Mouse (Mus musculus) stomach, embryonic 16.5 days (tissue): ENCODE measurements at regions not wholly inside any gene's neighbourhood (a gene's known extent, or its start where the extent isn't known, plus 50 kb on each side); places are given as distances from the start of the nearest gene placed in this dataset.

Source experiments
- ATAC-seq: fragments of 200-750 bp; cut with Nextera tagmentation; 2 replicates; pipeline ENCODE4 v1.8.0; 2017; ENCODE audit warnings: moderate number of reproducible peaks, moderate TSS enrichment; ENCODE audit not compliant: insufficient read depth, low FRiP score
- H3K27ac ChIP-seq: fragments of 300-500 bp; sonication (generic); 2 replicates; pipeline ENCODE4 v1.5.1; 2014; ENCODE audit warnings: low read length
- H3K27me3 ChIP-seq: fragments of 300-500 bp; sonication (generic); 2 replicates; pipeline ENCODE4 v1.6.1; 2014; ENCODE audit warnings: low read length, control low read depth, mixed read lengths; ENCODE audit not compliant: control insufficient read depth, insufficient read depth
- H3K36me3 ChIP-seq: fragments of 300-500 bp; sonication (generic); 2 replicates; pipeline ENCODE4 v1.6.1; 2014; ENCODE audit warnings: low read length; ENCODE audit not compliant: control insufficient read depth, insufficient read depth
- H3K4me1 ChIP-seq: fragments of 300-500 bp; sonication (generic); 2 replicates; pipeline ENCODE4 v1.6.1; 2014; ENCODE audit warnings: low read length, control low read depth, mixed read lengths; ENCODE audit not compliant: control insufficient read depth, insufficient read depth
- H3K4me2 ChIP-seq: fragments of 300-500 bp; sonication (generic); 2 replicates; pipeline ENCODE4 v1.6.1; 2014; ENCODE audit warnings: low read depth, low read length, mixed read lengths
- H3K4me3 ChIP-seq: fragments of 300-500 bp; sonication (generic); replicated peaks from 2 replicates; pipeline ENCODE4 v1.5.1; 2014; ENCODE audit warnings: mild to moderate bottlenecking, low read length
- H3K9ac ChIP-seq: fragments of 300-500 bp; sonication (generic); 2 replicates; pipeline ENCODE4 v1.6.1; 2014; ENCODE audit warnings: low read length
- H3K9me3 ChIP-seq: fragments of 300-500 bp; sonication (generic); replicated peaks from 2 replicates; pipeline ENCODE4 v1.6.1; 2016; ENCODE audit warnings: low read length, control low read depth; ENCODE audit not compliant: control insufficient read depth
- WGBS: fragments of 180-500 bp; shearing (Covaris S2); extraction: QIAGEN DNeasy Blood & Tissue Kit; methylation state at CpG from one replicate; pipeline ENCODE4 v1.1.7; 2014; 5-methylcytosine and 5-hydroxymethylcytosine counted together

DNA sequence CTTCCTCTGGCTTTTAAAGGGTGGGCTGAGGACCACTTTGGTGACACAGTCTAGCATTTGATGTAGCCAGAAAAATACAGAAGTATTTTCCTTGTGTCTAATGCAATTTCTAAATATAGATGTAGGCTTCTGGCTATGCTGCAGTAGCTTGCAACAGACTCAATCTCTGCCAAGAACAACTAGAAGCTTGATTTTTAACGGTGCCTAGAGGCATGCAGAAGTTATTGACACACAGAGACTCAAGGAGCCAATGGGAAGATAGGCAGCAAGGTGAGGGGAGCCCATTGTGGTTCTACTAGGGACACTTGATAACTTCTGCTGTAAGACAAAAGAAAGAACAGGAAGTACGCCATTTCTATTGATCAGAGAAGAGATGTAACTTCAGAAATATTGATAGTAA lies 94.1 kb upstream of the Osr1 start:
- H3K36me3 ChIP-seq: no peaks in the 10 kb centered on the region
- WGBS: 72% methylated on average over 2 of the region's 2 CpGs

DNA sequence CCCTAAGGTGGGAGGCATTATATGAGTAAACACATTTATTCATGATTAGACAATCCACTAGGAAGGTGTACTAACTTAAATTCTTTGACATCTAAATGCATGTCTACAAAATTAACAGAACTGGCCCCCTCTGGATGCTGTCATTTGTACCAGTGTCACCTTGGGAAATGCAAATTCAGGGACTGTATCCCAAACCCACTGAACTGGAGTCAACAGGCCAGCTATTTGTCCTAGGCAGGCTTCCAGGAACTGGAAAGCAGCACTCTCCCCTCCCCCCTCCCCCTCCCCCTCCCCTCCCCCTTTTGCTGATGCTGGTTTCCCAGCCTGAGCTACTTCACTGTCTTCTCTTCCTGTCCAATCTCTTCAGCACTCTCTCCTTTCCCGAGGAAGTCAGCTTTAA lies 91.7 kb upstream of the Osr1 start:
- 60% methylated on average over 1 of the region's 1 CpGs for WGBS
- H3K9me3 ChIP-seq: no peaks in the 10 kb centered on the region

More for the DNA sequence above, 94.1 kb upstream of the Osr1 start:
- no peak overlapping the region for H3K4me3 ChIP-seq
- no peaks in the 10 kb centered on the region for H3K27me3 ChIP-seq
- no peak overlapping the region for H3K9ac ChIP-seq
- no peak for ATAC-seq
- H3K27ac ChIP-seq: no peak overlapping the region
- no peak overlapping the region for H3K4me2 ChIP-seq
- no peaks in the 10 kb centered on the region for H3K9me3 ChIP-seq
- H3K4me1 ChIP-seq: no peaks in the 10 kb centered on the region

GRCm38 (mm10) chr12:9487674-9488413 lies 82.1 kb upstream of the Osr1 start:
- no peak for ATAC-seq
- H3K36me3 ChIP-seq: no peaks in the 10 kb centered on the region

More for the DNA sequence above, 91.7 kb upstream of the Osr1 start:
- no peaks in the 10 kb centered on the region for H3K36me3 ChIP-seq
- no peaks in the 10 kb centered on the region for H3K4me1 ChIP-seq
- no peak overlapping the region for H3K4me2 ChIP-seq
- H3K9ac ChIP-seq: no peak overlapping the region
- no peak for ATAC-seq
- H3K27me3 ChIP-seq: no peaks in the 10 kb centered on the region
- no peak overlapping the region for H3K27ac ChIP-seq
- H3K4me3 ChIP-seq: no peak overlapping the region

DNA sequence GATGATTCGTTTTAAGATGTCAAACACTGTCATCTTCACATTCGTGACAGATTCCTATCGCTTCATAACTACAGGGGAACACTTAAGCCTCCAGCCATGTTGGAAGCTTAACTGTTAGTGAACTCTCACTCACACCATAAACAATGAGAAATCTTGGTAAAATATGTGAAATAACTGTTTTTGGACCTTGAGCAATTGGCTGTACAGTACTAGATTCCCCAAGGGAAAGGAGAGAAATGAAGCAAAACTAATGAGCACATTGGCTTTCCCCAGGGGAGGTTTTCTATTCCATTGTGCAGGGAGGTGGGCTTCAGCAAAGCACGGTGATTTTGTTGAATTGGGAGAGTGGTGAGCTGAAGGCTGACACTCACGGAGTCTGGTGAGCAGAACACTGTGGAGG lies 56.0 kb upstream of the Osr1 start:
- no peak overlapping the region for H3K4me2 ChIP-seq
- H3K9me3 ChIP-seq: no peaks in the 10 kb centered on the region

More at GRCm38 (mm10) chr12:9487674-9488413, 82.1 kb upstream of the Osr1 start:
- Histone ChIP-seq H3K27me3 (no peaks in the 10 kb centered on the region), H3K9ac (no peak overlapping the region), H3K4me3 (no peak overlapping the region), H3K4me2 (no peak overlapping the region), H3K4me1 (no peaks in the 10 kb centered on the region), H3K9me3 (0 out of 2 replicates have a peak, but pooled peaks cover 2% of the 10 kb centered on the region), H3K27ac (no peak overlapping the region)
- WGBS: 61% methylated on average over 8 of the region's 8 CpGs

GRCm38 (mm10) chr12:9518782-9519181 lies 51.1 kb upstream of the Osr1 start:
- WGBS: 68% methylated on average over 7 of the region's 7 CpGs
- Histone ChIP-seq H3K27me3 (no peaks in the 10 kb centered on the region), H3K4me2 (no peak overlapping the region), H3K9me3 (no peaks in the 10 kb centered on the region), H3K9ac (no peak overlapping the region), H3K4me1 (0 out of 2 replicates have a peak, but pooled peaks cover 6% of the 10 kb centered on the region), H3K36me3 (no peaks in the 10 kb centered on the region), H3K27ac (no peak overlapping the region), H3K4me3 (no peak overlapping the region)
- no peak for ATAC-seq

More for the DNA sequence above, 56.0 kb upstream of the Osr1 start:
- H3K9ac ChIP-seq: no peak overlapping the region
- no peaks in the 10 kb centered on the region for H3K36me3 ChIP-seq
- 0 out of 2 replicates have a peak, but pooled peaks cover under 1% of the 10 kb centered on the region for H3K4me1 ChIP-seq
- WGBS: 53% methylated on average over 5 of the region's 5 CpGs
- peak; percentile 33; the same call in 1 of the 2 replicates for ATAC-seq
- H3K27me3 ChIP-seq: no peaks in the 10 kb centered on the region
- H3K27ac ChIP-seq: peak overlapping the region; percentile 82
- no peak overlapping the region for H3K4me3 ChIP-seq

DNA sequence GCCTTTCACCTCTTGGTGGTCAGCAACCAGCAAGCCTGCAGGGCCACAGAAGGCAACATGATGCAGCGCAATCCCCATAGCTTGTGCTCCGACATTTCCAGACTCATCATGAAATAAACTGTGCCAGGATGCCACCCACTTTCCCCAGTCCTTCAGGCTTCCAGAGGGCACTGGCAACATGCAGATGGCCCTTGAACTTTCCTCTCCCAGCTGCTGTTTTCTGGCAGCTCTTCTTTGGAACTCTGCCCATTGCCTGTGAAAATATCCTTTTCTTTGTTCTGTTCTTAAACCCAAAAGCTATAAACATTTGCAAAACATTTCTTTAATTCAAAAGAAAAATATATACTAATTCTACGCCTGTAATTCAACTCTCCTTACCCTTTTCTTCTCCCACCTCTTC lies 50.6 kb upstream of the Osr1 start:
- no peak overlapping the region for H3K27ac ChIP-seq
- no peaks in the 10 kb centered on the region for H3K9me3 ChIP-seq
- no peaks in the 10 kb centered on the region for H3K27me3 ChIP-seq
- no peak overlapping the region for H3K4me2 ChIP-seq
- H3K36me3 ChIP-seq: no peaks in the 10 kb centered on the region
- 0 out of 2 replicates have a peak, but pooled peaks cover 6% of the 10 kb centered on the region for H3K4me1 ChIP-seq
- H3K9ac ChIP-seq: no peak overlapping the region
- no peak for ATAC-seq
- 56% methylated on average over 3 of the region's 3 CpGs for WGBS
- H3K4me3 ChIP-seq: no peak overlapping the region
